Mouse (Mus musculus): Measurements from ENCODE around the gene Scn2b.

Gene Scn2b

DNA sequence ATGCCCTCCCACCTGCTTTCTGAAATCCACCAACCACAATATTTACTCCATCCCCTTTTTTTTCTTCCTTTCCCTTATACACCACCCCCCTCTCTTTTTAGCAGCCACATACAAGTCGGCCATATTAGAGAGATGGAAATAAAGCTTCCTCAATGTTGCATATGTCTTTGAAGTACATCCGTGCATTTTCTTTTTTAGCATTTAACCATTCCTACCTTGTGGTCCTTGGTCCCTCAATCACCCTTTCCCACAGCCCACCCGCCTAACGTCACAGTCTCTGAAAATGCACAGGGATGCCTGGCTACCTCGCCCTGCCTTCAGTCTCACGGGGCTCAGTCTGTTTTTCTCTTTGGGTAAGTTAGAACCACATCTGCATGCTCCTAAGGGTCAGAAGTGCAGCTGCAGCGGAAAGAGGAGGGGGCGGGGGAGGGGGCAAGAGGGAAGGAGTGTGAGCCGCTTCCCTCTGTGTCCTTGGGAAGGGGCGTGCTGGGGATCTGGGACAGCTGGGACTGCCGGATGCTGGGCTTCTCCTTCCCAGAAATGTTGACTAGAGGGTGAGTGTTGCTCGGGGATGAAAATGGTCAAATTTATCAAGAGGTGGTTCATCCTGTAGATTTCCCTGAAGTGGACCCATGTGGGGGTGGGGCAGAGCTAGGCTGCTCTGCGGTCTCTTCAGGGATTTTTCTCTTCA, at the start of gene Scn2b:
Gene Scn2b (plus strand): TSS at position 42 of the 691 bp plus-strand sequence.
- DNase-seq (ENCODE audit: low read depth, low spot score), result peak; percentile 57

DNA sequence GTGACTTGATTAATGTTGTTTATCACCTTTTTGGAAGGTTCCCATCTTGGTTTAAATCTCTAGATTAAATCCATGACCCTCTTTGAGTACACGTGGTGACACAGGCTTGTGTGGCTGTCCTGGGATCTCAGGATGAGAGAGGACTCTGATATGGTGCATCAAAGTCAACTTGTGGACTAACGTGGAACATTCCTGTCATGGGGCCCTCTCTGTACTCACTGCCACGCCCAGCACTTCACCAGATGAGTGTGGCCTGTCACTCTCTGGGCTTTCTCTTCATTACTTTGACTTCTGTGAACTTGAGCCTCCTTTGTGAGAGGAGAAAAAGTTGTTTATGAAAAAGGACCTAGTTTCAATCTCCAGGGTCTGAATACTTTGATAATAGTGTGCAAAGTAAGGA, 45.8 kb upstream of the Scn2b start:
- DNase-seq (ENCODE audit: low read depth, low spot score), result no peak

DNA sequence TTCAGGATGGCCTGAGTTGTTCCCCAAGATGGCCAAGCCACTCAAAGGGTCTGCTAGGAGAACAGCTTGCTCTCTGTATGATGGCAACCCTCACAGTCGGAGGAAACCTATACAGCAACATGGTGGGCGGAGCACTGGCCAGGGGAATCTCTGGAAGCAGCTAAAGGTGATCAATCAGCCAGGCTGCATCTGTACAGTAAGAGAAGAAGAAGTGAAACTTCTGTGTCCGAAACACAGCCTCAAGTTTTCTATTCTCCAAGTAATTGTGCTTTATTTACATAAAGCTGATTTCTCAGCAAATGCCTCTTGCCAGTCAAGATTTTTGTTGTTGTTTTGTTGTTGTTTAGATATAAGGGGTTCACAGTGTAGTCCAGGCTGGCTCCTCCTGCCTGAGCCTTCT, 39.7 kb upstream of the Scn2b start:
- no peak for DNase-seq (ENCODE audit: low read depth, low spot score)

DNA sequence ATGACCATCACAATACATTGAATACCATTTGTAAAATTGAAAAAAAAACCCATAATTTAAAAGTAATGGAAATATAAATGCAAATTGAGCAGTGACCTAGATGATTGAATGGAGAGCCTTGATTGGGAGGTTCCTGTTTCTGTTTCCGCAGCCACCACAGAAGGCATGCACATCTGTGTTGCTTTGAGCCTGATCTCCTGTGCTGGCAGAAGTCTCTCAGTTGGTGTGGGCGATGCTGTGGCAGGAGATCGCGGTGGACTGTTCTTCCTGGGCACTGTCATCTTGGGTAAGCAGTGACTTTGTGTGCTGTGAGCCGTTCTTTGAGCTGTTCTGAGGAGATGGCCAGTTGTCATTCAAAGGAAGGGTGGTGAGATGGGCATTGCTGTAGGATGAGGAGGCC, 38.6 kb upstream of the Scn2b start, which contains the start of gene Jaml:
Gene Jaml (plus strand): TSS at position 173 of the 400 bp plus-strand sequence.
- DNase-seq (ENCODE audit: low read depth, low spot score), result no peak

DNA sequence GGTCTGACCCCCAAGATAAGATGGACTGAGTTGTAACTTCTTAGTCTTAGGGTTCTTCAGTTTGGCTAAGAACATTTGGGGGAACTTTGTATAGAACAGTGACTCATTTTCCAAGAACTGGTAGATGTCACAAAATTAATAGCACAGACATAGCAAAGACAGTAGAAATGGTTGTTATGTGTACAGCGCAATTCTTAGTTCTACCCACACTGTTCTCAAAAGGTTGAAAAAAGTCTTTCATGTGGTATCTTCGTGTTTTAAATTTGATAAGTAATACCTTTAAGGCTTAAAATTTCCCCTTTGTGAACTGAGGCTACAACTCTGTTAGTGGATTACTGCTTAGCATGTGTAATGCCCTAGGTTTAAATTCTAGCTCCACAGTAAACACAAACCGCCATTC, 34.5 kb upstream of the Scn2b start:
- DNase-seq (ENCODE audit: low read depth, low spot score), result no peak

DNA sequence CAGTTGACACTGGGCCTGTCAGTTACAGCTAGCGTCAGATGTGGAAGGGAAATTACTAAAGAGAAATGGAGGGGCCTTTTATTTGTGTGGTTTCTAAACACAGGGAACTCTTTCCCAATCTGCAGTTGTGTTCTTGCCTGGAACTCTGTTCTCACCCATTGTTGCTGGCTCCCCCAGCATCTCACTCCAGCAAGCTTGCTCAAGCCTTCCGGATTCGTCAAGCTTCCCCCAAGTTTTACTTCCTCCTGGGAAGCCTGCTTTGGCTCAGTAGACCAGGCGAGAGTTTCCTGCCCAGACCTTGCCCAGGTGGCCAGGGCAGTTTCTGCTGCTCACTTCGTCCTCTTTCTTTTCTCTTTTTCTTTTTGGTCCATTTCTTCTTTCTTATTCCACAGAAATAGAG, 33.0 kb upstream of the Scn2b start:
- no peak for DNase-seq (ENCODE audit: low read depth, low spot score)

DNA sequence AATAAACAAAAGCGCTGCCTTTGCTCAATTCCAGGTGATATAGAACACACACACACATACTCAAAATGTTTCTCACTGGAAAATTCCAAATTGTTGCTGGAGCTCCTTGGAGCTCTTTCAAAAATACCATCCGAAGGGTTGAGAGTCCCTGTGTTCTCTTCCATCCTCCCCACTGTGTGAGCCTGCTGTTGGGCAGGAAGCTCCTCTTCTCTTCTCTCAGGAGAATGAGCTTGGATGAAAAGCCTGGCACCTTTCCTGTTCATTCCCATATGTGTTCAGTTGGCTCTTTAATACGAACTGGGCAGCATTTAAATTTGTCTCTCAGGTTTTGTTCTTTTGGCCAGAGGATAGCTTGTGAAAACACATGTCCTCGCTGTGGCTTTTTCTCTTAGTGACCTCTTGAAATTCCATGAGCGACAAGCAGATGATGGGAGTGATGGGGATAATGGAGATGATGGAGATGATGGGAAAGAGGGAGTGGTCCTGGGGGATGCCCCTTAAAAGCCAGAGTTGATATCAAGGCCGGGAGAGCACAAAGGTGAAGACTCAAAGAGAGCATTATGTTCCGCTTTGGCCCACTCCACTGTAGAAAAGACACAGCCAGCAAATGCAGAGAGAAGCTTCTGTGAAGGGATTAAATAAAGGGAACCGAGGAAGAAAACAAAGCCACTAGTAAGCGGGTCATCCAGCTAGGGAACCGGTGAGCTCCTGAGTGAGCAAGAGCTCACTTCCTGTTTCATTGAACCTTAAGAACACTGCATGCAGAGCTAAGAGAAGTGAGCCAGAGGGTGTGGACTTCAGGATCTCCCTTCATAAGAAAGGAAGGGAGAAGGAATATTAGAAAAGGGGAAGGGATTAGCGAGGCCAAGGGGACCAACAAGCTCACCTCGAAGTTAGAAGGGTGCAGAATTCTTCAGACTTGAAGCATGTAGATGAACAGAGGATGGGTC, 31.6 kb upstream of the Scn2b start:
- no peak for DNase-seq (ENCODE audit: low read depth, low spot score)

DNA sequence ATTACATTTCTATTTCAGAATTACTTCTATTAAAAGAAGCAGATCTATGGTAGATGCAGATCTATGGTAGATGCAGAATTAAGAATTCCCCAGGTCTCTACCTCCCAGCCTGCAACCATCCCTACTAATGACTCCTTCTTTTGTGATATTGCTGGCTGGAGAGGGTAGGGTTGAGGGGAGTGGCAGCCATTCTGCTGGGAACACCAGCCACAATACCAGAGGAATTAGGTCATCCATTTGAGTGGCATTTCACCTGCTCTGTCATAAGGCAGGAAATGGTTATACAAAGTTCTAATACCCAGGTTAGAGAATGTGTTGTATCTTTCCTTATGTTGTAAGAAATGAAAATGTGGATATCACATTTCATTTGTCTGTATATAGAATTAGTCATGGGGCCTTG, 29.5 kb upstream of the Scn2b start:
- DNase-seq (ENCODE audit: low read depth, low spot score), result no peak

DNA sequence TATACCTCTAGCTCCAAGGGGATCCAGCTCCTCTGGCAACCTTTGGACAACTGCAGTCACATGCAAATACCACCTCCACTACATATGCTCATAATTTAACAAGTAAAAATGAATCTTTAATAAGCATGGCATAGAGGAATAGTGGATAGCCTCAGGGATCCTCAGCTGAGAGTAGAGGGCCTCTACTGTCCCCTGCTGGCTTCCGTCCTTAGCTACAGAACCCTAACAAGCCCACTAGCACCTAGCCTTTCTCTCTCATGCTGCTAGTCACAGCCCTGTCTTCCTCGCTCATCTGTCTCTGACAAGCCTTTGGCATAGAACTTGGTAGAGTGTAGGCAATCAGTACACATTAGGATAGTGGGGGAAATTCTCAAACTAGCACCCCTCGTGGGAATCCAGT, 26.8 kb upstream of the Scn2b start:
- DNase-seq (ENCODE audit: low read depth, low spot score), result no peak

DNA sequence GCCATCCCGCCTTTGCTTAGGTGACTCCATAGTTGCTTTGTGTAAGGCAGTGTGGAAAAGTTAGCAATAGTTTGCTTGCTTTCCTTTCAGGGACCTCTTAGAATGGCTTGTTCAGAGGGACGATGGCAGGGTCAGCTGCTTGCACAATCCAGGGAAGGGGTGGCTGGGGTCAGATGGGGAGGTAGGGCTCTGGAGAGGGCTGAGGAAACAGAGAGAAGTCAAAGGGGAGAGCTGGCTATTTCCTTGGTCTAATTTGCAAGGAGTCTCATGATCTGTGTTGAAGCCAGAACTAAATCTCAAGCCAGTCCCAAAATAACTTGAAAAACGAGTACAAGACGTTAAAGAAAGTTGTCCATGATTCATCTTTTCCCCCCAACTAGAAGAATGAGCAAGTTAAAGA, 24.9 kb upstream of the Scn2b start:
- no peak for DNase-seq (ENCODE audit: low read depth, low spot score)

DNA sequence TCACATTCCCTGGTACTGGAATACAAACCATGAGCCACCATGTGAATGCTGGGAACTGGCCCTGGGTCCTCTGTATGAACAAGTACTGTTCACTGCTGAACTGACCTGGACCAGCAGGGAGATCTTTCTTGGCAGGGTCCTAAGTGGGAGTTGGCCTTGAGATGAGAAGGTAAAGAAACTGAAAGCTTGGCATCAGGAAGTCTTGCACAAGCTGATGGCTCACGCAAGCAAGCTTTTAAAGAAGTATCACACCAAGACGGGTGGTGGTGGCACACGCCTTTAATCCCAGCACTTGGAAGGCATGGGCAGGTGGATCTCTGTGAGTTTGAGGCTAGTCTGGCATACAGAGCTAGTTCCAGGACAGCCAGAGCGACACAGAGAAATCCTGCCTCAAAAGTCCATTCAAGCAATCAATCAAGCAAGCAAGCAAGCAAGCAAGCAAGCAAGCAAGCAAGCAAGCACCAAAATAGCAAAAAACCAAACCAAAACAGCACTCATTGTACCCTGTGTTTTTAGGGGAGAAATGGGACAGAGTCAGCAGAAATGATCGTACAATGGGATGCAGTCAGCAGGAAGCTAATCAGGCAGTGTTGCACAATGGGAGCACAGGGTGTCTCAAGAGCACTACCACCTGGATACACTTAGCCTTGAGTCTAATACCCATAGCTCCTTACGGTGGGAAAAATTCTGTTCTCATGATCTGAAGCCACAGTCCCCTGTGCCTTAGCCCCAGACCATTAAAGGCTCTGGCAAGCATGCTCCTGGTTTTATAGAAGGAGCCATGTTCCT, 22.2 kb upstream of the Scn2b start:
- DNase-seq (ENCODE audit: low read depth, low spot score), result no peak

DNA sequence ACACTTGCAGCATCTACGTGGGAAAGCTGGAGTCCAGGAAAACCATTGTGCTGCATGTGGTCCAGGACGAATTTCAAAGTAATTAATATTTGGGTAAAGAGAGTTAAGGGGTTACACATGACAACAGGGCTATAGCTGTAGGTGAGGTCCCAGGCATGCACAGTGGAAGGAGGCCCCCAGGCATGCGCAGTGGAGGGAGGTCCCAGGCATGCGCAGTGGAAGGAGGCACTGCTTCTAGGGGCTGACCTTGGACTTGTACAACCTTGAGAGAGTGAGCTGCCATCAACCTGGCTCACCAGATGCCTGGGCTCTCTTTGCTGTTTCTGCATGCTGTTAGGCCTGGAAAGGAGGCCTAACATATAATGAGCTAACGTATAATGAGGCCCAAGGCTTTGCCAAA, 19.7 kb upstream of the Scn2b start:
- DNase-seq (ENCODE audit: low read depth, low spot score), result no peak

DNA sequence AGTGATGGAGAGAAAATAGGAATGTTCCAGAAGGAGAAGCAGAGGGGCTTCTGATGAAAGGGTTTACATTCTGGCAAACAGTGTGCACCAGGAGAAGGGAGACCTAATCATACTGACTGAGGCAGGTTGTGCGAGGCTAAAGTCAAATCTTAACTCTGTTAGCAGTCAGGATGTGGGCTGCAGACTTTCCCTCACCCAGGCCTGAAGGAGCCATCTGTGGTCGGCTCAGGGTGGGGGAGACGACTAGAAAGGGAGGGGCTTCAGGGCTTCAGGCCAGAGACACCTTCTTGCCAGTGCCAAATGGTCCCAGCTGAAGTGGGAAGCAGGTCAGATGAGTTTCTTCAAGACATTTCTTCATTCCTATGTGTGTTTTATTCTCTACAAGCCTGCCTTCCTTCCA, 19.2 kb upstream of the Scn2b start:
- DNase-seq (ENCODE audit: low read depth, low spot score), result no peak

DNA sequence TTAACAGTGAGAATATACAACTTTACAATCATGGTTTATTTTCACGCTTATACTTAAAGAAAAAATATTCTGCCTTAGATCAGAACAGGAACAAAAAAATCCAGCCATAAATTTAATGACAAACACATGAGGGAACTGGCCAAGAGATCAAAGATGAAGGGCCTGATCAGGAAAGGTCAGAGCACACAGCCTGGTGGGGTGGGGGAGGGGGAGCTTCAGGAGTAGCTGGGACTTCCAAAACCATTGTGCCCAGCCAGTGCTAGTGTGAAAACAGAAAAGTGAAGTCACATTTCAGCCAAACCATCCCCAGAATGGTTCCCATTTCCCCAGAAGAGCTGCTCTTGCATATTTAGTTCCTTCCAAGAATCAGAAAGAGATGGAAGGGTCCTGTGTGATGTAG, 15.1 kb upstream of the Scn2b start:
- DNase-seq (ENCODE audit: low read depth, low spot score), result no peak

DNA sequence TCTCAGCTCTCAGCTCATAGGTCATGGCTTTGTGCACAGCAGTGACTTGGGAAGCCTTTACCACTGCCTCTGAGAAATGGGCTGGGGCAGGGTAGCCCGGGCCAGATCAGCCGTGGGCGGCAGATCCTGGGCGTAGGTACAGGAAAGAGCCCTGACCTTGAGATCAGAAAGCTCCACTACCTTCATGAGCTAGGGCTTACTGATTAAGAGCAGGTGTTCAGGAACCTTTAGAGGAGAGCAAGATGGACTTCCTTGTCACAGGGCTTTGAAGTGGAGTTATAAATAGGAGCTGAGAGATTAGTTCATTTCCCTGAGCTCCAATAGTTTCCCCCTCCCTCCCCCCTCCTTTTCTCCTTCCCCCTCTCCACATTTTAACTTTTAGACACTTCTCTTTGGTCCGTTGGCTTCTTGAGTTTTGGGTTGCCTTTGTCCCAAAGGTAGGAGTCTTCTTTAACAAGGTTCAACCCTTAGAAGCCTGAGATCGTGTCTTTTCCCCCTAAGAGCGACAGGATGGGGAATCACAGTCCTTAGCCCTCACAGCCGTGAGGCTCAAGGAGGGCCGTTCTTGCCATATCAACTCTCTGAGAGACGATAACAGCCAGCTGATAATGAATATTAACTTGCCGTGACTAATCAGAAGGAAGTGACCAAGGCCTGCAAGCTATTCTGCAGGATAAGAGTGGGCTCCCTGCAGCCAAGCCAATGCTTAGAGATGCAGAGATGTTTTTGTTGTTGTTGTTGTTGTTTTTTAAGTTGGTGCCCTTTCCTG, 14.2 kb upstream of the Scn2b start:
- DNase-seq (ENCODE audit: low read depth, low spot score), result no peak

DNA sequence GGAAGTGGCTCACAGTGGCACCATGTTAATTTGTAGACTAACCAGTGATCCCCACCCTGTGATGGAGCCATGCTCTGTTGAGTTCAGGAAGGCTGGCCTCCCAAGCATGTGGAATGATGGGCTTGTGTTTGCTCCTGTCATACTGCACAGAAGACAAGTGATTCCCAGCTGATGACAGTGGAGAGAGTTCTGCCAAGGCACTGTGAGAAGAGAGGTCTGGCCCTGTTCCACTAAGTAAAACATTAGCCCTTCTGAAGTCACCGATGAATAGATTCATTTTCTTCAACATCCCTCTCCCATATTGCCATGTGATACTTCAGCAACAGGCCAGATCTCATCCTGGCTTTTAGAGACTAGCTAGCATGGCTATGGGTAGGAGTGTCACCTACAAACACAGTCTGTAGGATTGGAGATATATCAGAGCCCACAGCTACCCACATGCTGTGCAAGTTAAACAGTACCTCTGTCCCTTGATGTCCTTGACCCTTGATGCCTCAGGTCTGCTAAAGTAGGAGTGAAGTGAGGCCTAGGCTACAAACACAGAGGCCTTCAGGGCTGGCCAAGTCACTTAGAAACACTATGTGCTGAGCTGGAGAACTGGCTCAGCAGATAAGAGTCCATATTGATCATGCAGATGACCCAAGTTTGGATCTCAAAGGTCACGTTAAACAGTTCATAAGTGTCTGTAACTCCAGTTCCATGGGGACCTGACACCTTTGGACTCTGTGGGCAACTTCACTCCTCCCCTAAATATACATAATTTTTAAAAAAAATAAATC, 11.8 kb upstream of the Scn2b start:
- no peak for DNase-seq (ENCODE audit: low read depth, low spot score)

DNA sequence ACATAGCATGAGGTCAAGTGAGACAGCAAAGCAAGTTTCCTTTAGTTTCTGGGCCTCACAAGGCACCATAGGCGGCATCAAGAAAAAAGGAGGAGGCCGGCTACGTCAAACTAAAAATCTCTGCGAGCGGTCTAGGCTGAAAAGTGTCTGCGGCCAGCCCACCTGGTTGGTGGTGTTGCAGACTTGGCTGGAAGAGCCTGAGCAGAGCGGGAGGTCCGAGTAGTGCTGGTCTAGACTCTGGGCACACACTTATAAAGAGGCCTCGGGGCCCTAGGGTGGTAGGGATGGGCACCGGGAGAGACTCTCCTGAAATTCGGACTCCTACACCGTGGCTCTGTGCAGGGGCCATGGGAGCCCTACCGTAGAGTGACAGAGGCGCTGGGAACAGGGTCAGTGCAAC, 1.9 kb upstream of the Scn2b start:
- peak; percentile 75 for DNase-seq (ENCODE audit: low read depth, low spot score)

DNA sequence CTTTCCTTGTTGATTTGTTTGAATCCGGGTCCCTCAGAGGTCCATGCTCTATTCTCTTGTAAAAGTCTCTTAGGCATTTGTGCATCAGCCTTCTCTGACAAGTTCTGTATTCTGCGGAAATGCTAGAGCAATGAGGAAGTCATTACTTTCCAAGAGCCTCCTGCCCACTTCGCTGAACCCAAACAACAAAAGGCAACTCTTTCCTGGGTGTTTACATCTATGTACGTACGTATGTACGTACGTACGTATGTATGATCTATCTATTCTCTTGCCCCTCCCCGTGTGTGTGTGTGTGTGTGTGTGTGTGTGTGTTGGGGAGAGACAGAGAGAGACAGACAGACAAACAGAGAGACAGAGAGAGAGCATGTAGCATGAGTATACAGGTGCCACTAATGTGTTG, 763 bp upstream of the Scn2b start:
- DNase-seq (ENCODE audit: low read depth, low spot score), result no peak

DNA sequence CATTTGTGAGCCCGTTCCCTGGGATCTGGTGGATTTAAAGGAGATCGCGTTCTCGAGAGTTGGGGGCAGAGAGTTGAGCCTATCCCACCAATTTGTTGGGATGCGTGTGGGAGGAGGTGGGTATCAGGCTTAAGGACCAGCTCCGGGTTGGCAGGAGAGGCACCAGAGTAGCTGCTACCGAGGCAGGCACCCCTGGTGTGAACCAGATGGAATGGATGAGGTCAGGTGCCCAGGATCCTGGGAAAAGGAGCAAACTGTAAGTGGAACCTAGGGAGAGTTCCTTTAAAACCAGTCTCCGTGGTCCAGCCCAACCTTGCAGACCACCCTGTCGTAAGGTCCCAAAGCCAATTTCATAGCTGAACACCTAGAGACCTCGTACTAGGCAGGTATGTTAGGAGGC, 970 bp downstream of the Scn2b start:
- no peak for DNase-seq (ENCODE audit: low read depth, low spot score)

DNA sequence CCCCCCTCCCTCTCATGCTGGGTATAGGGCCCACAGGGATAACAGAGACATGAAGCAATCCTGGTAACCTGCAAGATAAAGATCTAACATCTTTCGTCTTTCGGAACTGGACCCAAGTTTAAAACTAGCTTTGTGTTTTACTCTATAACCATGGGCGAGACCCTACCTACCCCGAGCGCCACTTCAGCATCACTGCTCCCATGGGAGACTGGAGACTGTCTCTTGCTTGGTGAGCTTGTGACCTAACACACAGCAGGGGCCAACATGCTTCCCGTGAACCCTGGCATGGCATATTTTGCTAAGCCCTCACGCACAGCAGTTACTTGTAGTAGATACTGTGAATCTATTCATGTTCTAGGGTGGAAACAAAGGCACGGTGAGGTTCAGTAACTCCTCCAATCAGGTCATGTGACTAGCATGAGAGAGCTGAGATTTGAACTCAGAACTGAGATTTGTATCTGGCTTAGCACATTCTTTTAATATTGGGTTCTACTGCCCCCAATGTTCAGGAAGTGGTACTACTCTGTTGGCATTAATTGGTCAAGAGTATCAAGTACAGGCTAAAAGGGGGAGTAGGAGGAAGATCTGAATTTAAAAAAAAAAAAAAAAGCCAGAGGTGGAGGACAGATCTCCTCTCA, 1.9 kb downstream of the Scn2b start:
- no peak for DNase-seq (ENCODE audit: low read depth, low spot score)

All from ES-CJ7 (cell line).